Mouse (Mus musculus) left cerebral cortex, postnatal 10 days (tissue): Measurements from ENCODE around the gene Mapk1. TPM values are rescaled to one million over a fixed set of nuclear protein-coding genes. Genes with fewer than 3 reads are reported as not detected.

Experiments used
- DNase-seq, 2 experiments: peaks; one replicate each; pipeline ENCODE4 v3.0.0; 2021 to 2022; ENCODE audit warnings: low spot score in 2 of 2, mixed read lengths in 1 of 2; ENCODE audit errors: extremely low spot score in 1 of 2
- intact Hi-C: fragments of 180-260 bp; cut with DNase I; formaldehyde crosslinking; loops from one replicate; pipeline ENCODE4 v1.15.1; 2025
- total RNA-seq, 2 experiments: library from RNA; stranded (reverse); gene quantifications; 2 replicates each; pipeline ENCODE4 v1.2.3; 2021

Mapk1 gene
- total RNA-seq, 2 experiments from 2014 or later, result 469 to 480 TPM

GRCm38 (mm10) chr16:17012583-17012982 is 29.4 kb downstream of the Mapk1 start:
- DNase-seq, result no peak
- intact Hi-C loops, result no loop called here

- DNase-seq, result peak in 1 of 2 experiments; percentile 38
- intact Hi-C loops, result no loop called here
Measured at GRCm38 (mm10) chr16:17015111-17015852, 32.1 kb downstream of the Mapk1 start.

- intact Hi-C loops, result no loop called here
- DNase-seq, result no peak
Measured at GRCm38 (mm10) chr16:17015853-17016230, 32.7 kb downstream of the Mapk1 start.

- intact Hi-C loops, result no loop called here
- DNase-seq, result no peak
Measured at GRCm38 (mm10) chr16:17018071-17018470, 34.9 kb downstream of the Mapk1 start.

GRCm38 (mm10) chr16:17024469-17025148 is 41.4 kb downstream of the Mapk1 start:
- DNase-seq, result no peak
- intact Hi-C loops, result no loop called here

- DNase-seq, result no peak
- intact Hi-C loops, result no loop called here
Measured at GRCm38 (mm10) chr16:17029971-17030695, 47.0 kb downstream of the Mapk1 start.

- DNase-seq, result no peak
- intact Hi-C loops, result no loop called here
Measured at GRCm38 (mm10) chr16:17033754-17034153, 50.6 kb downstream of the Mapk1 start.

GRCm38 (mm10) chr16:17040716-17041115 is 57.5 kb downstream of the Mapk1 start:
- intact Hi-C loops, result no loop called here

GRCm38 (mm10) chr16:17041417-17041816 is 58.2 kb downstream of the Mapk1 start:
- intact Hi-C loops, result no loop called here

More at GRCm38 (mm10) chr16:17040716-17041115, 57.5 kb downstream of the Mapk1 start:
- no peak for DNase-seq

GRCm38 (mm10) chr16:17044320-17044719 is 61.1 kb downstream of the Mapk1 start:
- intact Hi-C loops, result no loop called here
- DNase-seq, result no peak

More at GRCm38 (mm10) chr16:17041417-17041816, 58.2 kb downstream of the Mapk1 start:
- no peak for DNase-seq

GRCm38 (mm10) chr16:17045287-17045686 is 62.1 kb downstream of the Mapk1 start:
- intact Hi-C loops, result no loop called here
- no peak for DNase-seq

- intact Hi-C loops, result no loop called here
- no peak for DNase-seq
Measured at GRCm38 (mm10) chr16:17049886-17050285, 66.7 kb downstream of the Mapk1 start.

GRCm38 (mm10) chr16:17052087-17052486 is 68.9 kb downstream of the Mapk1 start:
- intact Hi-C loops, result no loop called here
- DNase-seq, result no peak

- intact Hi-C loops, result no loop called here
- no peak for DNase-seq
Measured at GRCm38 (mm10) chr16:17053903-17054302, 70.7 kb downstream of the Mapk1 start.

- intact Hi-C loops, result no loop called here
- DNase-seq, result peak in 1 of 2 experiments; percentile 76
Measured at GRCm38 (mm10) chr16:17055584-17055983, 72.4 kb downstream of the Mapk1 start.

GRCm38 (mm10) chr16:17062338-17062737 is 79.2 kb downstream of the Mapk1 start:
- DNase-seq, result no peak
- intact Hi-C loops, result no loop called here

- DNase-seq, result no peak
- intact Hi-C loops, result no loop called here
Measured at GRCm38 (mm10) chr16:17067552-17067951, 84.4 kb downstream of the Mapk1 start.

- peak; percentile 81 to 92 for DNase-seq
- intact Hi-C loops, result no loop called here
Measured at GRCm38 (mm10) chr16:17069511-17070443, 86.6 kb downstream of the Mapk1 start, which contains the start of gene Ypel1. Gene Ypel1 (plus strand): TSS chr16:17069696.

- intact Hi-C loops, result no loop called here
- DNase-seq, result no peak
Measured at GRCm38 (mm10) chr16:17070716-17071115, 87.5 kb downstream of the Mapk1 start.
